21 mouse cellular contexts compared by ENCODE assay signal in genomic region chr10:84636656-84637055, GRCm38 (mm10).
"Had no signal": no experiment of that assay in that cellular context is flagged by ENCODE, and none has a peak within 500 bp of the region (broad histone marks: within the 10 kb centered on the region; RNA-seq: fewer than 3 reads in every experiment).

No protein-coding gene starts in this region.

- H3K9me3 ChIP-seq: forebrain, embryonic 15.5 days; heart, embryonic 12.5 days; hindbrain, embryonic 10.5 days; hindbrain, embryonic 13.5 days; hindbrain, embryonic 15.5 days; limb, embryonic 10.5 days; limb, embryonic 12.5 days; liver, embryonic 13.5 days had no signal

- H3K27me3 ChIP-seq: forebrain, embryonic 15.5 days; heart, embryonic 12.5 days; hindbrain, embryonic 13.5 days; hindbrain, embryonic 15.5 days; limb, embryonic 12.5 days; liver, embryonic 13.5 days had no signal

- H3K4me1 ChIP-seq: forebrain, embryonic 15.5 days; heart, embryonic 12.5 days; hindbrain, embryonic 10.5 days; hindbrain, embryonic 13.5 days; hindbrain, embryonic 15.5 days; limb, embryonic 10.5 days; limb, embryonic 12.5 days had no signal

- H3K4me3 ChIP-seq: forebrain, embryonic 15.5 days; heart, embryonic 12.5 days; hindbrain, embryonic 10.5 days; hindbrain, embryonic 13.5 days; hindbrain, embryonic 15.5 days; layer of hippocampus, adult 2 months; left cerebral cortex, adult 2 months; limb, embryonic 10.5 days; limb, embryonic 12.5 days; liver, embryonic 13.5 days had no signal

- DNase-seq: forebrain, postnatal 0 days; heart, adult 18-20 months; heart, postnatal 10 days; heart, postnatal 4 days; kidney, adult 18-20 months; kidney, adult 8-10 months; kidney, postnatal 10 days; kidney, postnatal 25 days; kidney, postnatal 4 days; liver; liver, embryonic 13.5 days had no signal

- H3K27ac ChIP-seq: forebrain, embryonic 15.5 days; hindbrain, embryonic 10.5 days; hindbrain, embryonic 13.5 days; hindbrain, embryonic 15.5 days; hindbrain, postnatal 0 days; layer of hippocampus, adult 2 months; left cerebral cortex, adult 2 months; limb, embryonic 10.5 days; limb, embryonic 12.5 days; liver, embryonic 13.5 days had no signal
